9 mouse cellular contexts compared by ENCODE assay signal in the genomic region with DNA sequence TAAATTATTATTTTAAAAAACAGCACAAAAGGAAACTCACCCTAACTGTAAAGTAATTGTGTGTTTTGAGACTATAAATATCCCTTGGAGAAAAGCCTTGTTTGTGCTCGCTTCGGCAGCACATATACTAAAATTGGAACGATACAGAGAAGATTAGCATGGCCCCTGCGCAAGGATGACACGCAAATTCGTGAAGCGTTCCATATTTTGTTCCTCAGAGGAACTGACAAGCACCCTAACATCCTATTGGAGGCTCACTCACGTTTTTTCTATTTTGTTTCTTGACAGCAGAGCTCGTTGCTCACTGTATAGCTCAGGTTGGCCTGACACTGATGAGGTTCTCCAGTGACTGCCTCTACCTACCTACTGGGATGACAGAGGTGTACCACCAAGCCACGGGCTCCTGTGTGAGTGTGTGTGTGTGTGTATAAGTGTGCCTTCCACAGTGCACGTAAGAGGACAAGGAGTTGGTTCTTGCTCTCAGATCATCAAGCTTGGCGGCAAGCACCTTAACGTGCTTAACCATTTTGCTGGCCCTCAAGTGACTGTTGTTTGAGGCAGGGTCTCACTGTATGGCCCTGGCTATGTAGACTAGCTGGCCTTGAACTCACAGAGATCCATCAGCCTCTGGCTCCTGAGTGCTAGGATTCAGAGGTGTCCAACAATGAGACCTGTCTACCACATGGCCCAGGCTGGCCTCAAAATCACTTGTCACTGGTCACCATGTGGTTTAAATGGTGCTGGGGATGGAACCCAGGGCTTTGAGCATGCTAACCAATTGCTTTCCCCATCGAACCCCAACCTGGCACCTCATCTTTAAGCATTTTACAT. TPM values are rescaled to one million over a fixed set of nuclear protein-coding genes. Genes with fewer than 3 reads are reported as not detected.
DNase-seq lines count a peak whose midpoint lies in the region; ATAC-seq lines count a peak whose summit lies in the region.
"Had no signal": no experiment of that assay in that cellular context is flagged by ENCODE, and none has a peak within 500 bp of the region (broad histone marks: within the 10 kb centered on the region; RNA-seq: fewer than 3 reads in every experiment).

No protein-coding gene starts in this region.

- 24% methylated on average over 14 of the region's 14 CpGs for WGBS in heart, embryonic 15.5 days
- 26% methylated on average over 14 of the region's 14 CpGs for WGBS in midbrain, embryonic 12.5 days

- H3K27ac ChIP-seq in heart, embryonic 15.5 days = peak overlapping the region; percentile 97
- H3K27ac ChIP-seq in midbrain, embryonic 12.5 days (replicated peaks) = peak overlapping the region; percentile 76

- H3K4me2 ChIP-seq in heart, embryonic 15.5 days = peak overlapping the region; percentile 65
- H3K4me2 ChIP-seq in midbrain, embryonic 12.5 days (replicated peaks) = peak overlapping the region; percentile 35

- H3K4me3 ChIP-seq in heart, embryonic 15.5 days = peak overlapping the region; percentile 74; the same call in 1 of the 2 replicates
- peak overlapping the region; percentile 12; the same call in 1 of the 2 replicates for H3K4me3 ChIP-seq in midbrain, embryonic 12.5 days

- no peaks in the 10 kb centered on the region for H3K9me3 ChIP-seq in heart, embryonic 15.5 days (replicated peaks)
- H3K9me3 ChIP-seq in midbrain, embryonic 12.5 days = no peaks in the 10 kb centered on the region

- H3K9ac ChIP-seq in heart, embryonic 15.5 days = peak overlapping the region; percentile 18; the same call in 1 of the 2 replicates
- 0 out of 2 replicates have a peak overlapping the region, but pooled peaks have one; percentile 31 for H3K9ac ChIP-seq in midbrain, embryonic 12.5 days (replicated peaks)

- ATAC-seq in heart, embryonic 15.5 days (replicated peaks; ENCODE audit: insufficient number of reproducible peaks, insufficient read depth, low FRiP score, low read depth) = no peak
- ATAC-seq in midbrain, embryonic 12.5 days (ENCODE audit: low FRiP score, low read depth) = no peak; the same call in 1 of the 2 replicates

- peaks cover 32% of the 10 kb centered on the region for H3K36me3 ChIP-seq in heart, embryonic 15.5 days
- H3K36me3 ChIP-seq in midbrain, embryonic 12.5 days = peaks cover 51% of the 10 kb centered on the region

- peaks cover 21% of the 10 kb centered on the region for H3K4me1 ChIP-seq in heart, embryonic 15.5 days (replicated peaks)
- H3K4me1 ChIP-seq in midbrain, embryonic 12.5 days = peaks cover 15% of the 10 kb centered on the region

- no peaks in the 10 kb centered on the region for H3K27me3 ChIP-seq in heart, embryonic 15.5 days
- no peaks in the 10 kb centered on the region for H3K27me3 ChIP-seq in midbrain, embryonic 12.5 days

- DNase-seq in cerebellum, adult 11-12 months = peak; percentile 64
- no peak for DNase-seq in cerebellum, postnatal 36 days
- DNase-seq in thymus, postnatal 25 days = peak; percentile 34
- DNase-seq in thymus, postnatal 4 days = no peak
- DNase-seq in layer of hippocampus, adult 9-11 months = peak; percentile 75
- no peak for DNase-seq in right cerebral cortex, postnatal 10 days (ENCODE audit: low spot score in 2 of 2)

RNA-seq across cellular contexts. Expression of gene Med16, which starts 0.6 kb away (rescaled TPM):
- 34.8 and 45.7 TPM in 2 replicates for polyA plus RNA-seq in heart, embryonic 15.5 days (2015; fragmentation: Nextera tagmentation; extraction: Ambion mirVana)
- 65.4 and 68.4 TPM in 2 replicates for polyA plus RNA-seq in midbrain, embryonic 12.5 days (2016; fragmentation: Nextera tagmentation; extraction: Ambion mirVana)

RNA-seq across cellular contexts. Expression of gene Gm26602, which starts 1.3 kb away (rescaled TPM):
- 15.7 TPM in 1 of 2 replicates, not detected in the other for polyA plus RNA-seq in heart, embryonic 15.5 days (2015; fragmentation: Nextera tagmentation; extraction: Ambion mirVana)
- polyA plus RNA-seq in midbrain, embryonic 12.5 days (2016; fragmentation: Nextera tagmentation; extraction: Ambion mirVana) = 27.9 and 34.2 TPM in 2 replicates
- polyA plus RNA-seq: large intestine, adult 2 months had no signal

RNA-seq across cellular contexts. Expression of gene Kiss1r, which starts 7.5 kb away (rescaled TPM):
- polyA plus RNA-seq in heart, embryonic 15.5 days (2015; fragmentation: Nextera tagmentation; extraction: Ambion mirVana) = 0.34 and 0.51 TPM in 2 replicates
- 1.4 and 1.5 TPM in 2 replicates for polyA plus RNA-seq in midbrain, embryonic 12.5 days (2016; fragmentation: Nextera tagmentation; extraction: Ambion mirVana)

RNA-seq across cellular contexts. Expression of gene R3hdm4, which starts 11.7 kb away (rescaled TPM):
- 95.2 and 118 TPM in 2 replicates for polyA plus RNA-seq in heart, embryonic 15.5 days (2015; fragmentation: Nextera tagmentation; extraction: Ambion mirVana)
- polyA plus RNA-seq in midbrain, embryonic 12.5 days (2016; fragmentation: Nextera tagmentation; extraction: Ambion mirVana) = 157 and 167 TPM in 2 replicates

RNA-seq across cellular contexts. Expression of gene Arid3a, which starts 17.5 kb away (rescaled TPM):
- 2.1 and 3.7 TPM in 2 replicates for polyA plus RNA-seq in heart, embryonic 15.5 days (2015; fragmentation: Nextera tagmentation; extraction: Ambion mirVana)
- polyA plus RNA-seq in midbrain, embryonic 12.5 days (2016; fragmentation: Nextera tagmentation; extraction: Ambion mirVana) = 4.0 and 5.6 TPM in 2 replicates

Comparison
In these comparisons a context has a peak if more than half of its experiments do, and no peak if none do; other contexts are left out.
1. DNase-seq: peak in cerebellum, adult 11-12 months (single experiment), thymus, postnatal 25 days (single experiment) and layer of hippocampus, adult 9-11 months (single experiment); none in cerebellum, postnatal 36 days (0 of 2), thymus, postnatal 4 days (single experiment) and right cerebral cortex, postnatal 10 days (0 of 2).